Mouse (Mus musculus) monocyte, adult 5-6 weeks (primary cell): Measurements from ENCODE around the gene Itgbl1. TPM values are rescaled to one million over a fixed set of nuclear protein-coding genes. Genes with fewer than 3 reads are reported as not detected.

Source experiments
- ATAC-seq: fragments of 153-309, 156-312 bp; replicated peaks from 2 replicates; pipeline ENCODE4 v1.8.0; 2017; ENCODE audit warnings: mild to moderate bottlenecking; ENCODE audit not compliant: low TSS enrichment, insufficient number of reproducible peaks, severe bottlenecking, poor library complexity, low FRiP score
- total RNA-seq: library from RNA; stranded (forward); fragments of 200-1000, 200-491, 200-594 nt; gene quantifications from 3 replicates; pipeline ENCODE4 v1.2.3, GENCODE M21; 2017

The Itgbl1 gene
- total RNA-seq, 1 experiment from 2014 or later = not detected

GRCm38 (mm10) chr14:123865779-123866726, 206.3 kb downstream of the Itgbl1 start:
- ATAC-seq = no peak

GRCm38 (mm10) chr14:123927903-123928302, 268.1 kb downstream of the Itgbl1 start:
- no peak for ATAC-seq

GRCm38 (mm10) chr14:123966531-123966930, 306.8 kb downstream of the Itgbl1 start:
- no peak for ATAC-seq

- ATAC-seq = no peak
Observed at GRCm38 (mm10) chr14:123967996-123968395, 308.2 kb downstream of the Itgbl1 start.

- ATAC-seq = no peak
Observed at GRCm38 (mm10) chr14:123990591-123991195, 330.9 kb downstream of the Itgbl1 start.

Other genes with a start within 250 kb of the Itgbl1 start
- gene Nalcn, start 32.8 kb upstream of the Itgbl1 start, total RNA-seq = not detected in 3 replicates